Mouse (Mus musculus) liver, embryonic 15.5 days (tissue): ENCODE measurements around the gene Krt25. TPM values are rescaled to one million over a fixed set of nuclear protein-coding genes. Genes with fewer than 3 reads are reported as not detected.

Source experiments
- ATAC-seq: fragments of 200-750 bp; cut with Nextera tagmentation; 2 replicates; pipeline ENCODE4 v1.8.0; 2017; ENCODE audit warnings: moderate number of reproducible peaks, mild to moderate bottlenecking, moderate library complexity; ENCODE audit not compliant: insufficient read depth
- H3K27ac ChIP-seq: fragments of 300-500 bp; sonication (generic); replicated peaks from 2 replicates; pipeline ENCODE4 v1.5.1; 2015; ENCODE audit warnings: mild to moderate bottlenecking, inconsistent platforms
- H3K27me3 ChIP-seq: fragments of 300-500 bp; sonication (generic); 2 replicates; pipeline ENCODE4 v1.6.1; 2015; ENCODE audit warnings: mild to moderate bottlenecking, inconsistent platforms
- H3K36me3 ChIP-seq: fragments of 300-500 bp; sonication (generic); replicated peaks from 2 replicates; pipeline ENCODE4 v1.6.1; 2015; ENCODE audit warnings: moderate library complexity, mild to moderate bottlenecking, inconsistent platforms
- H3K4me1 ChIP-seq: fragments of 300-500 bp; sonication (generic); replicated peaks from 2 replicates; pipeline ENCODE4 v1.6.1; 2015; ENCODE audit warnings: inconsistent platforms
- H3K4me2 ChIP-seq: fragments of 300-500 bp; sonication (generic); 2 replicates; pipeline ENCODE4 v1.6.1; 2015; ENCODE audit warnings: moderate library complexity, mild to moderate bottlenecking, inconsistent platforms
- H3K4me3 ChIP-seq: fragments of 300-500 bp; sonication (generic); replicated peaks from 2 replicates; pipeline ENCODE4 v1.5.1; 2015; ENCODE audit warnings: mild to moderate bottlenecking, inconsistent platforms
- H3K9ac ChIP-seq: fragments of 300-500 bp; sonication (generic); 2 replicates; pipeline ENCODE4 v1.6.1; 2015; ENCODE audit warnings: moderate library complexity, mild to moderate bottlenecking, inconsistent platforms
- H3K9me3 ChIP-seq: fragments of 300-500 bp; sonication (generic); replicated peaks from 2 replicates; pipeline ENCODE4 v1.6.1; 2016; ENCODE audit warnings: inconsistent platforms
- WGBS: fragments of 180-500 bp; shearing (Covaris S2); methylation state at CpG from one replicate; pipeline ENCODE4 v1.1.7; 2015; ENCODE audit warnings: mixed read lengths; ENCODE audit not compliant: insufficient replicate concordance; 5-methylcytosine and 5-hydroxymethylcytosine counted together
- polyA plus RNA-seq: library from polyadenylated mRNA; unstranded; fragments of >200 nt; fragmentation: Nextera tagmentation; extraction: Ambion mirVana; gene quantifications from 2 replicates; pipeline ENCODE4 v1.2.1, GENCODE M21; 2015

Krt25 gene
- not detected in 2 replicates for polyA plus RNA-seq

DNA sequence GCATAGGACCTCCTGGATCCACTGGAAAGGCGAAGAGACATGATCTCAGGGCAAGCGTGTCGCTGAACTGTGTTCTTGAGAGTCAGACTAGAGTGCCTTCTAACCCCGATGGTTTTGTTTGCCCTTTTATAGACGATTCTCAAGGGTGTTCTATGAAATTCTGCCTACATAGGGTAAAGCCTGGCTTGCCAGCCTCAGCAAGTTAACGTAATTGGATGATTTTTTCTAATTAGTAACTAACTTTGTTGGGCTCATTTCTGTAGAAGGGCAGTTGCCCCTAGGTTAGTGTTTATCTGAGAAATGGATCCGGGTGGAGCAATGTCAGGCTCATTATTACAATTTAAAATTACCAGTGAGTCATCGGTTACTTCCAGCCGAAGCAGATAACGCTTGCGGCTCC, at the start of gene Krt25:
Gene Krt25, minus strand, starts transcription at position 101 of the 400 bp plus-strand sequence.
- H3K9ac ChIP-seq: no peak within 1 kb of the TSS
- H3K27ac ChIP-seq: no peak within 1 kb of the TSS
- no peaks in the 10 kb centered on the region for H3K27me3 ChIP-seq
- no peak within 1 kb of the TSS for H3K4me3 ChIP-seq
- H3K4me1 ChIP-seq: no peaks in the 10 kb centered on the region
- no peak for ATAC-seq
- no peaks in the 10 kb centered on the region for H3K9me3 ChIP-seq
- no peak within 1 kb of the TSS for H3K4me2 ChIP-seq
- WGBS: 79% methylated on average over 11 of the region's 11 CpGs
- H3K36me3 ChIP-seq: no peaks in the 10 kb centered on the region

- Histone ChIP-seq H3K36me3 (no peaks in the 10 kb centered on the region), H3K4me2 (no peak overlapping the region), H3K27ac (no peak overlapping the region), H3K4me1 (no peaks in the 10 kb centered on the region), H3K9ac (no peak overlapping the region), H3K9me3 (no peaks in the 10 kb centered on the region), H3K27me3 (no peaks in the 10 kb centered on the region), H3K4me3 (no peak overlapping the region)
- ATAC-seq: no peak
- WGBS: 61% methylated on average over 8 of the region's 8 CpGs
These were observed 47.2 kb upstream of the Krt25 start for GRCm38 (mm10) chr11:99369853-99370451.

DNA sequence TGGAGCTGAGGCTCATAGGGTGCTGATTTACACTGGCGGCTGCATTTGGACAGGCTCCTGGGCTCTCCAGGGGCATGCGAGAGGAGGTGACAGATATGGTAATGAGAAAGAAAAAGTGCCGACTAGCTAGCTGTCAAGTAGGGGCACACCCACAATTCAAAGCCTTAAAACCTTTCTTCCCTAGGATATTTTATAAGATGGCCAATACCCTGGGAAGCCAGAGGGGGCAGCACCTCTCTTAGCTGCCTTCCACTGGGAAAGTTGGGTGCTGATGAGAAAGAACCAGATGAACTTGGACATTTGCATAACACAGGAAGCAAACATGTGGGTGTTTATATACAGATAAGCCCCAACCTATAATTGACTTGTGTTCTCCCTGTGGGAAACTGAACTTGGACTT, 46.5 kb upstream of the Krt25 start:
- Histone ChIP-seq H3K36me3 (no peaks in the 10 kb centered on the region), H3K4me1 (no peaks in the 10 kb centered on the region), H3K27ac (no peak overlapping the region), H3K9me3 (no peaks in the 10 kb centered on the region), H3K27me3 (no peaks in the 10 kb centered on the region), H3K4me3 (no peak overlapping the region), H3K4me2 (no peak overlapping the region), H3K9ac (no peak overlapping the region)
- WGBS: 15% methylated on average over 3 of the region's 3 CpGs
- no peak for ATAC-seq

DNA sequence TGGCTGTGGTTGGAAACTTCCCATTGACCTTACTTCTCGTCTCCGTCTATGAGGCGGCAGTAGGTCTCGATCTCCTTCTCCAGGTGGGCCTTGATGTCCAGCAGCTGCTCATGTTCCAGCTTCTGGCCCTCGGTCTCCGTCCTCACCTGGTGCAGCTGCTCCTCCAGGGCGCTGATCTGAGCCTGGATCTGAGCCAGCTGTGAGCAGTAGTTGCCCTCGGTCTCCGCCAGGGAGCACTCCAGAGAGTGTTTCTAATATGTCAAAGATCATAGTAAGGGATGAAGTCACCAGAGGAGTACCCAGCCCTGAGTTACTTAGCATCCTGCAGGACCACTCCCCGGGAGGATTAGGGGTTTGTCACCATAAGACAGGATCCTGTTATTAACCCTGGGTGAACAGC, 44.0 kb upstream of the Krt25 start:
- H3K9me3 ChIP-seq: no peaks in the 10 kb centered on the region
- ATAC-seq: no peak
- no peak overlapping the region for H3K9ac ChIP-seq
- H3K4me1 ChIP-seq: no peaks in the 10 kb centered on the region
- 30% methylated on average over 10 of the region's 10 CpGs for WGBS
- no peak overlapping the region for H3K4me2 ChIP-seq
- no peaks in the 10 kb centered on the region for H3K27me3 ChIP-seq
- no peak overlapping the region for H3K4me3 ChIP-seq
- H3K27ac ChIP-seq: no peak overlapping the region
- no peaks in the 10 kb centered on the region for H3K36me3 ChIP-seq

DNA sequence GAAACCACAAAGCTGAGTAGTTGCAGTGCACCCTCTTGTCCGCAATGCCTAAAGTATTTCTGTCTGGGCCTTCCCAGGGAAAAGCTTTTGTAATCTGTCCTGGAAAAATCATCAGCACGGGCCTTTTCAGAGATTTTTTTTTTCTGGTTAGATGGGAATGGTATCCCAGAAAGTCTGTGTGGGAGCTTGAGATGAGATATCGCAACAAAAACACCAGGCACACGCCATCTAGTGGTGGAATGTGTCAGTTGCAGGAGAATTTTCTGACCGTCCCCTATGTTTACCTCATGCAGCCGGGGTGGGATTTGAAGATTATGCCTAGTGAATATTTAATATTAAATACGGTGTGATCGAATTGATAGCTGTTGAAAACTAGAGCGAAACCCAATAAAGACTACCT, 41.7 kb upstream of the Krt25 start:
- no peak for ATAC-seq
- no peak overlapping the region for H3K9ac ChIP-seq
- no peak overlapping the region for H3K4me2 ChIP-seq
- WGBS: 19% methylated on average over 9 of the region's 9 CpGs
- H3K9me3 ChIP-seq: no peaks in the 10 kb centered on the region
- no peaks in the 10 kb centered on the region for H3K4me1 ChIP-seq
- no peak overlapping the region for H3K4me3 ChIP-seq
- no peaks in the 10 kb centered on the region for H3K27me3 ChIP-seq
- no peaks in the 10 kb centered on the region for H3K36me3 ChIP-seq
- H3K27ac ChIP-seq: no peak overlapping the region

DNA sequence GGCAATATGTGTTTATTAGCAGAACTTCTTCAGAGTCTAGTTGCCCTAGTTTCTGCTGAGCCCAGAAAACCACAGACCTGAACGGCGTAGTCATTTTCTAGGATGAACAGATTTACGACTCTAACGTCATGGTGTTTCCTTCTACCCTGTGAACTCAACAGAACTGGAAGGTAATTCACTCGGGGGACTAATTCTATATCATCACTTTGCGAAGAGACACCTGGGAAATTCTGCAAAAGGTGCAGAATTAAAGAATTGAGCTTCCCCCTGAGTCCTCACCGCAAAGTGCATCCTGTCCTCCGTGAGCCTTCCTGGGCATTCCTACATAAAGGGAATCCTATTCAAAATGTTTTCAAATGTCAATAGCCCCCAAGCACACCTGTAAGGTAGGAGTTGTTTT, 38.7 kb upstream of the Krt25 start:
- ATAC-seq: no peak
- H3K27me3 ChIP-seq: no peaks in the 10 kb centered on the region
- H3K9ac ChIP-seq: no peak overlapping the region
- no peaks in the 10 kb centered on the region for H3K4me1 ChIP-seq
- H3K4me3 ChIP-seq: no peak overlapping the region
- H3K9me3 ChIP-seq: no peaks in the 10 kb centered on the region
- whole genome bisulfite sequencing: 47% methylated on average over 8 of the region's 8 CpGs
- H3K27ac ChIP-seq: no peak overlapping the region
- H3K36me3 ChIP-seq: no peaks in the 10 kb centered on the region
- no peak overlapping the region for H3K4me2 ChIP-seq

- H3K4me3 ChIP-seq: no peak within 1 kb of the TSS
- H3K4me1 ChIP-seq: no peaks in the 10 kb centered on the region
- H3K27ac ChIP-seq: no peak within 1 kb of the TSS
- H3K9ac ChIP-seq: no peak within 1 kb of the TSS
- H3K27me3 ChIP-seq: no peaks in the 10 kb centered on the region
- H3K36me3 ChIP-seq: no peaks in the 10 kb centered on the region
- no peak for ATAC-seq
- H3K9me3 ChIP-seq: no peaks in the 10 kb centered on the region
- 68% methylated on average over 12 of the region's 12 CpGs for WGBS
- H3K4me2 ChIP-seq: no peak within 1 kb of the TSS
These were observed 28.3 kb upstream of the Krt25 start, which contains the start of gene Krt27 for GRCm38 (mm10) chr11:99351004-99351403. Krt27 (minus strand) TSS chr11:99351104.

GRCm38 (mm10) chr11:99339299-99339847, 16.6 kb upstream of the Krt25 start:
- Histone ChIP-seq H3K9ac (no peak overlapping the region), H3K27me3 (no peaks in the 10 kb centered on the region), H3K4me3 (no peak overlapping the region), H3K27ac (no peak overlapping the region), H3K36me3 (no peaks in the 10 kb centered on the region), H3K4me1 (no peaks in the 10 kb centered on the region), H3K9me3 (no peaks in the 10 kb centered on the region), H3K4me2 (no peak overlapping the region)
- no peak for ATAC-seq
- WGBS: 70% methylated on average over 11 of the region's 11 CpGs

DNA sequence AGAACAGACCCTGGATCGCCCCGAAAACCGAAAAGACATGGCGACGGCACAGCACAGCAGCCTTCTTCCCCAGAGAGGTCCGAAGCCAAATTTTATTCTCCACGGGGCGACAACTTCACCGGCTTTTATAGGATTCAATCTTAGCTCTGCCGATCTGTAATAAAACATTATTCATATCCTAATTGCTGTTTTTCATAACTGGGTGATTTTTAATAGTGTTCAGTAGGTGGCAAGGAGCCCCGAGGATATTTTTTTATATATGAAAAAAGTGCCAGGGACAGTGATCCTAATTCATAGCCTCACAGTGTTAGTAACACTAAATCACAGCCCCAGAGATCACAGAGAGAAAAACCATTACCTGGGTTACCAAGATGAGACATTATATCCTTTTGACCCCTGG, 15.1 kb upstream of the Krt25 start, which contains the start of gene Krt26:
Gene Krt26, minus strand, starts transcription at position 101 of the 400 bp plus-strand sequence.
- no peaks in the 10 kb centered on the region for H3K9me3 ChIP-seq
- H3K4me3 ChIP-seq: no peak within 1 kb of the TSS
- no peaks in the 10 kb centered on the region for H3K4me1 ChIP-seq
- no peak within 1 kb of the TSS for H3K27ac ChIP-seq
- no peaks in the 10 kb centered on the region for H3K27me3 ChIP-seq
- whole genome bisulfite sequencing: 76% methylated on average over 11 of the region's 11 CpGs
- H3K36me3 ChIP-seq: no peaks in the 10 kb centered on the region
- no peak within 1 kb of the TSS for H3K4me2 ChIP-seq
- ATAC-seq: no peak
- H3K9ac ChIP-seq: no peak within 1 kb of the TSS

- H3K27ac ChIP-seq: no peak overlapping the region
- no peak for ATAC-seq
- no peak overlapping the region for H3K4me2 ChIP-seq
- no peaks in the 10 kb centered on the region for H3K9me3 ChIP-seq
- no peak overlapping the region for H3K9ac ChIP-seq
- no peaks in the 10 kb centered on the region for H3K27me3 ChIP-seq
- no peaks in the 10 kb centered on the region for H3K4me1 ChIP-seq
- no peak overlapping the region for H3K4me3 ChIP-seq
- 57% methylated on average over 13 of the region's 13 CpGs for WGBS
- no peaks in the 10 kb centered on the region for H3K36me3 ChIP-seq
These were observed 10.7 kb upstream of the Krt25 start for GRCm38 (mm10) chr11:99333426-99333825.

DNA sequence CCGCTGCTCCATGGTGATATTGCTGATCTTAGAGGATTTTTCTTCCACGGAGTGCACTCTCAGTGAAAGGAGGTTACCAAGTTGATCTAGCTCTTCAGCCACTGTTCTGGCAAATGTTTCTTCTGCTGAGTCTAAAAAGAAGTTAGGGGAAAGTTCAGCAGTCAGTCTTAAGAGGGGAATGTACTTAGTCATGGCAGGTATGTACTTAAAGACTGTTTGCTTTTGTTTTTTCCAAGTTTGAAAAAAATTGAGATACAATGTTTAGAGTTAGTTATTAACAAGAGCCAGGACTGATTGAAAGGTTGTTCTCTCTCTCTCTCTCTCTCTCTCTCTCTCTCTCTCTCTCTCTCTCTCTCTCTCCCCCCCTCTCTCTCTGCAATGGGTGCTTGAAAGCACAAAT, 6.9 kb upstream of the Krt25 start:
- no peak overlapping the region for H3K4me2 ChIP-seq
- no peak overlapping the region for H3K27ac ChIP-seq
- H3K36me3 ChIP-seq: no peaks in the 10 kb centered on the region
- no peak overlapping the region for H3K9ac ChIP-seq
- no peaks in the 10 kb centered on the region for H3K4me1 ChIP-seq
- ATAC-seq: no peak
- H3K9me3 ChIP-seq: no peaks in the 10 kb centered on the region
- H3K27me3 ChIP-seq: no peaks in the 10 kb centered on the region
- WGBS: 53% methylated on average over 2 of the region's 2 CpGs
- H3K4me3 ChIP-seq: no peak overlapping the region

GRCm38 (mm10) chr11:99321094-99321493, 1.7 kb downstream of the Krt25 start:
- no peak for ATAC-seq
- Histone ChIP-seq H3K36me3 (no peaks in the 10 kb centered on the region), H3K4me3 (no peak overlapping the region), H3K9ac (no peak overlapping the region), H3K4me1 (no peaks in the 10 kb centered on the region), H3K9me3 (no peaks in the 10 kb centered on the region), H3K27ac (no peak overlapping the region), H3K27me3 (no peaks in the 10 kb centered on the region), H3K4me2 (no peak overlapping the region)
- WGBS: 72% methylated on average over 14 of the region's 14 CpGs
